Mouse (Mus musculus) liver, embryonic 14.5 days (tissue): ENCODE data around the gene Slc12a5. TPM values are rescaled to one million over a fixed set of nuclear protein-coding genes. Genes with fewer than 3 reads are reported as not detected.

Source experiments
- ATAC-seq: fragments of 200-750 bp; cut with Nextera tagmentation; 2 replicates; pipeline ENCODE4 v1.8.0; 2017; ENCODE audit warnings: moderate number of reproducible peaks, mild to moderate bottlenecking, moderate library complexity; ENCODE audit not compliant: insufficient read depth
- DNase-seq, 3 experiments: peaks; one replicate each; pipeline ENCODE4 v3.0.0-alpha.2; 2012 to 2013; ENCODE audit warnings: low read depth in 3 of 3, low spot score in 3 of 3
- H3K27ac ChIP-seq: fragments of 300-500 bp; sonication (generic); 2 replicates; pipeline ENCODE4 v1.5.1; 2014; ENCODE audit warnings: moderate library complexity, mild to moderate bottlenecking, control low read depth, inconsistent platforms
- H3K27me3 ChIP-seq: fragments of 300-500 bp; sonication (generic); 2 replicates; pipeline ENCODE4 v1.6.1; 2014; ENCODE audit warnings: mild to moderate bottlenecking, low read length, moderate library complexity; ENCODE audit not compliant: control insufficient read depth, insufficient read depth
- H3K36me3 ChIP-seq: fragments of 300-500 bp; sonication (generic); replicated peaks from 2 replicates; pipeline ENCODE4 v1.6.1; 2014; ENCODE audit warnings: low read depth; ENCODE audit not compliant: control insufficient read depth, insufficient read depth
- H3K4me1 ChIP-seq, 2 experiments: fragments of 200-500 bp in 1 of 2; fragments of 300-500 bp in 1 of 2; sonication (generic) in 1 of 2; replicated peaks; 2 replicates each; pipeline ENCODE4 v1.6.1; 2012 to 2014; ENCODE audit warnings: antibody characterized with exemption in 1 of 2, inconsistent platforms in 1 of 2, low read length in 1 of 2; ENCODE audit not compliant: control insufficient read depth in 2 of 2, insufficient read depth in 2 of 2
- H3K4me2 ChIP-seq: fragments of 300-500 bp; sonication (generic); 2 replicates; pipeline ENCODE4 v1.6.1; 2014; ENCODE audit warnings: low read depth, mild to moderate bottlenecking, control low read depth, moderate library complexity
- H3K4me3 ChIP-seq, 2 experiments: fragments of 200-500 bp in 1 of 2; fragments of 300-500 bp in 1 of 2; sonication (generic) in 1 of 2; 2 replicates each; pipeline ENCODE4 v1.5.1; 2012 to 2014; ENCODE audit warnings: low read depth in 2 of 2, low read length in 2 of 2, mild to moderate bottlenecking in 2 of 2, control low read depth in 1 of 2, inconsistent platforms in 1 of 2, moderate library complexity in 1 of 2; ENCODE audit not compliant: insufficient read depth in 1 of 2
- H3K9ac ChIP-seq: fragments of 300-500 bp; sonication (generic); replicated peaks from 2 replicates; pipeline ENCODE4 v1.6.1; 2014; ENCODE audit warnings: mild to moderate bottlenecking, control low read depth, moderate library complexity
- H3K9me3 ChIP-seq: fragments of 300-500 bp; sonication (generic); 2 replicates; pipeline ENCODE4 v1.6.1; 2016; ENCODE audit warnings: low read length, mixed read lengths; ENCODE audit not compliant: control insufficient read depth
- CTCF ChIP-seq: IDR thresholded peaks from 2 replicates; pipeline ENCODE4 v1.5.1; 2016; ENCODE audit warnings: antibody characterized with exemption, low read depth, control low read depth
- EP300 ChIP-seq: IDR thresholded peaks from 2 replicates; pipeline ENCODE4 v1.6.1; 2016; ENCODE audit warnings: antibody characterized with exemption, low read depth
- WGBS: fragments of 180-500 bp; shearing (Covaris S2); extraction: QIAGEN DNeasy Blood & Tissue Kit; methylation state at CpG from one replicate; pipeline ENCODE4 v1.1.7; 2014; ENCODE audit not compliant: insufficient replicate concordance; 5-methylcytosine and 5-hydroxymethylcytosine counted together
- polyA plus RNA-seq, 2 experiments: library from polyadenylated mRNA; depleted of rRNA in 1 of 2; stranded (reverse) in 1 of 2; unstranded in 1 of 2; fragments of >200 nt; fragmentation: Nextera tagmentation in 1 of 2; extraction: Ambion mirVana in 1 of 2; gene quantifications; 2 replicates each; pipeline versions ENCODE4 v1.2.1 to v1.2.3; 2012 to 2014

Slc12a5 gene
- polyA plus RNA-seq, 2 experiments = 0.10 to 0.42 TPM

DNA sequence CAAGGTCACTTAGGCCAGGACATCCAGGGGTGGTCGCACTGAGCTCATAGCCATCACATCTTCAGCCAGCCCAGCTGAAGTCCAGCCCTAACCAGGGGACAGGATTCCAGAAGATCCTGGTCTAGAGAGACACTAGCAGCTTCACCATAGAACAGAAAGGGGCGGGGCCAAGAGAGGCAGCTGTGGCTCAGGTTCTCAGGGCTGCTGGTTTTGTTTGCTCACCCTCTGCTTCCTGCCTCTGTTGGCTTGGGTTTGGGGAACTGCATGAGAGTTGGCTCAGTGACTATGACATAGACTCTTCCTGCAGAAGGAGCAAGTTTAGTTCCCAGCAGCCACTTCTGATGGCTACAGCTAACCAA is 47.2 kb upstream of the Slc12a5 start:
- H3K9me3 ChIP-seq = no peaks in the 10 kb centered on the region
- H3K9ac ChIP-seq = no peak overlapping the region
- H3K4me3 ChIP-seq = no peak overlapping the region
- peaks cover under 1% of the 10 kb centered on the region for H3K36me3 ChIP-seq
- no peak overlapping the region for H3K27ac ChIP-seq
- peaks cover 0 to 22% of the 10 kb centered on the region in 2 experiments; a peak in 3 of 4 replicates for H3K4me1 ChIP-seq
- no peaks in the 10 kb centered on the region for H3K27me3 ChIP-seq
- H3K4me2 ChIP-seq = no peak overlapping the region
- ATAC-seq (no peak), DNase-seq (peak in 2 of 3 experiments; percentile 40 to 43)
- TF ChIP-seq EP300 (no peak), CTCF (no peak)
- 32% methylated on average over 2 of the region's 2 CpGs for WGBS

DNA sequence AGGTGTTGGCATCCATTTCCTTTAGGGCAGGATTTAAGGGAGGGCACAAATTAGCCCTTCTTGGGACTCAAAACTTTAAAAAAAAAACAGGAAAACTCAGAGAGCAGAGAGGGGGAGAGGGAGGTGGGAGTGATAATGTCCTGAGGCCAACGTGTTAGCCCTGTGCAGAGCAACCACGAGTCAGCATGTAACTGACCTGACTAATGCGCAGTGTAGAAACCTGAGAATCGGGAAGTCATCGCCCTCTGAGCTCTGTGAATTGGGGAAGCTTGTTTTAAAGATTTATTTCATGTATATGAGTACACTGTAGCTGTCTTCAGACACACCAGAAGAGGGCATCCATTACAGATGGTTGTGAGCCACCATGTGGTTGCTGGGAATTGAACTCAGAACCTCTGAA is 43.8 kb upstream of the Slc12a5 start:
- H3K4me1 ChIP-seq = peaks cover 0 to 13% of the 10 kb centered on the region in 2 experiments; a peak in 3 of 4 replicates
- peak in 1 of 3 experiments; percentile 47 for DNase-seq
- no peak overlapping the region for H3K27ac ChIP-seq
- 29% methylated on average over 5 of the region's 5 CpGs for WGBS
- peaks cover 3% of the 10 kb centered on the region; the same call in 1 of the 2 replicates for H3K36me3 ChIP-seq
- TF ChIP-seq CTCF = no peak
- TF ChIP-seq EP300 = no peak
- no peaks in the 10 kb centered on the region for H3K27me3 ChIP-seq
- H3K4me3 ChIP-seq = no peak overlapping the region
- no peak for ATAC-seq
- no peak overlapping the region for H3K9ac ChIP-seq
- no peak overlapping the region for H3K4me2 ChIP-seq
- no peaks in the 10 kb centered on the region for H3K9me3 ChIP-seq

DNA sequence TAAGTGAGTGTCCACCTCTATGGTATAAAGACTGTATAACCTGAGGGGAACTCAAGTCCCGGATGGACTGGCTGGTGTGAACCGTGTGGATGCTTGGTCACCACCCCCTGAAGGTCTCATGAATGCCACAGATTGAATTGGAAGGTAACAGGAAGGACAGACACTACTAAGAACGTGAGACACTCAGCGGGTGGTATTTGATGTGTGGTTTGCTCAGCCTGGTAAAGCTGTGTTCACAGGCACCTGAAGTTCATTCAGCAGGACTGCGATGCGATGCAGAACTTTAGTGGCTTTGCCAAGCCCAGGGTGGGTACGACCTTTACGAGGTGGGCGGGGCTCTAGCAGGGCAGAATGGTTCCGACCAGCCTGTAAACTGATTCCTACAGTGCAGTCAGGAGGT is 43.2 kb upstream of the Slc12a5 start:
- Histone ChIP-seq H3K9ac (no peak overlapping the region), H3K36me3 (peaks cover 3% of the 10 kb centered on the region; the same call in 1 of the 2 replicates), H3K27me3 (no peaks in the 10 kb centered on the region), H3K27ac (no peak overlapping the region), H3K4me2 (no peak overlapping the region), H3K9me3 (no peaks in the 10 kb centered on the region), H3K4me3 (no peak overlapping the region), H3K4me1 (peaks cover 0 to 10% of the 10 kb centered on the region in 2 experiments; a peak in 3 of 4 replicates)
- no peak for ATAC-seq
- TF ChIP-seq EP300 = no peak
- TF ChIP-seq CTCF = no peak
- no peak for DNase-seq
- WGBS = 61% methylated on average over 10 of the region's 10 CpGs

DNA sequence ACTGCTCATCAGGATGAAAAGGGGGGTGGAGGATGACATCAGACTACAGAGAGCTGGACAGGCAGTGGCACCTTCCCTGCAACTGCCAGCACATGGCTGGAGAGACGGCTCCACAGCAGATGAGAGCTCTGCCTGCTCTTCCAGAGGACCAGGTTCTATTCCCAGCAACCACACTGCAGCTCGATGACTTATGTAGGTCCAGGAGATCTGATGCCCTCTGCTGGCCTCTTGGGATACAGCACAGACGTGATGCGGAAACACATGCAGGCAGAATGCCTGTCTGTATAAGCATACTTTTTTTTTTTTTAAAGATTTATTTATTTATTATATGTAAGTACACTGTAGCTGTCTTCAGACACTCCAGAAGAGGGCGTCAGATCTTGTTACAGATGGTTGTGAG is 42.3 kb upstream of the Slc12a5 start:
- no peak overlapping the region for H3K27ac ChIP-seq
- 53% methylated on average over 4 of the region's 5 CpGs for WGBS
- H3K9me3 ChIP-seq = no peaks in the 10 kb centered on the region
- no peak overlapping the region for H3K9ac ChIP-seq
- H3K4me2 ChIP-seq = no peak overlapping the region
- H3K27me3 ChIP-seq = no peaks in the 10 kb centered on the region
- H3K36me3 ChIP-seq = peaks cover 3% of the 10 kb centered on the region; the same call in 1 of the 2 replicates
- ATAC-seq = no peak
- no peak overlapping the region for H3K4me3 ChIP-seq
- TF ChIP-seq CTCF = peak; percentile 80
- no peak for TF ChIP-seq EP300
- no peak for DNase-seq
- peaks cover 0 to 4% of the 10 kb centered on the region in 2 experiments; a peak in 3 of 4 replicates for H3K4me1 ChIP-seq

DNA sequence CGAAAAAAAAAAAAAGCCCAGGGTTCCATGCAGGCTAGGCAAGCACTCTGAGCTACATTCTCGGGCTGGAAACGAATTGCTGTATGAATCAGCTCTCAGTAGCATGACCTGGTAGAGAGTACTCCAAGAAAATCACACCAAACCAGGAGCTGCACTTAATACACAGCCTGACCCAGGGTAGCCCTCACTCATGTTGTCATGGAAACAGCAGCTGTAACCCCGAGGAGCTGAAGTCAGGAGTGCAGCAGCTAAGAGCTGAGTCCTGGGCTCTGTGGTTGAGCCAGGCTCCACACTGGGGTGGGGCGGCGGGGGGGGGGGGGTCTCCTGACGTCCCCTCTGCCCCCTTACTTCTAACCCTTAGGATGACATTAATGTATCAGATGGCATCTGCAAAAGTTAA is 38.6 kb upstream of the Slc12a5 start:
- Histone ChIP-seq H3K9me3 (no peaks in the 10 kb centered on the region), H3K27me3 (no peaks in the 10 kb centered on the region), H3K4me3 (no peak overlapping the region), H3K9ac (no peak overlapping the region), H3K4me2 (no peak overlapping the region), H3K36me3 (peaks cover 3% of the 10 kb centered on the region; the same call in 1 of the 2 replicates), H3K27ac (no peak overlapping the region), H3K4me1 (no peaks in the 10 kb centered on the region)
- no peak for DNase-seq
- 53% methylated on average over 6 of the region's 7 CpGs for WGBS
- ATAC-seq = no peak
- TF ChIP-seq EP300 = no peak
- no peak for TF ChIP-seq CTCF
